Mouse (Mus musculus): ENCODE data around the gene Fam222a. TPM values are rescaled to one million over a fixed set of nuclear protein-coding genes. Genes with fewer than 3 reads are reported as not detected.
A peak's percentile ranks its signal among the peaks of the same experiment; 100 is the strongest.

The Fam222a gene
- polyA plus RNA-seq, 1 experiment from 2014 or later = 0.83 TPM

GRCm38 (mm10) chr5:114552507-114553208 lies 15.2 kb upstream of the Fam222a start:
- no peak for ATAC-seq (replicated peaks; ENCODE audit: extremely low read depth, insufficient read depth, low FRiP score)
- H3K9me3 ChIP-seq (replicated peaks; ENCODE audit: control insufficient read depth, low read length) = peaks cover 5% of the 10 kb centered on the region
- peaks cover 6% of the 10 kb centered on the region; the same call in 1 of the 2 replicates for H3K4me1 ChIP-seq (ENCODE audit: control insufficient read depth, insufficient read depth, low read length)
- WGBS = 59% methylated on average over 13 of the region's 13 CpGs
- no peaks in the 10 kb centered on the region for H3K27me3 ChIP-seq (ENCODE audit: control insufficient read depth, insufficient read depth, low read length)
- no peak overlapping the region for H3K27ac ChIP-seq (ENCODE audit: low read length)
- H3K36me3 ChIP-seq (ENCODE audit: control insufficient read depth, insufficient read depth) = no peaks in the 10 kb centered on the region
- H3K4me2 ChIP-seq (ENCODE audit: low read depth, low read length) = no peak overlapping the region
- no peak overlapping the region for H3K9ac ChIP-seq (ENCODE audit: low read length)
- H3K4me3 ChIP-seq (ENCODE audit: low read length) = no peak overlapping the region

DNA sequence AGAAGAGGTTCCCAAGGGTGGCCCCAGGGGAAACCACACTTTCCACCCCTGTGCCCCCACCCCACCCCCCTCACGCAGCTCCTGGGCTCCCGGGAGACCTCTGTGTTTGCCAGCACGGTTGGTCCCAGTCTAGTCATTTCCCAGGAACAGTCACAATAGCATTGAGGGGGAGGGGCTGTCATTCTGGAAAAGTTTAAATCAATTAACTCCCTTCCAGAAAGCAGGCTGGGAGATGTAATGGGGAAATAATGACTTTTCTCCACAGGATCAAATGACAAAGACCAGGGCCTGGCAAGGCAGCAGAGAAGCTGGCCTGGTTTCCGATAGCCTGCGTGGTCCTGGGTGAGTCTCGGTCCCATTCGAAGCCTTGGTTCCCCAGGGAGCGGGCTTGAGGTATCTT lies 14.1 kb upstream of the Fam222a start:
- no peak overlapping the region for H3K27ac ChIP-seq (ENCODE audit: low read length)
- peaks cover 9% of the 10 kb centered on the region for H3K4me1 ChIP-seq (ENCODE audit: control insufficient read depth, insufficient read depth, low read length)
- no peak for ATAC-seq (replicated peaks; ENCODE audit: extremely low read depth, insufficient read depth, low FRiP score)
- WGBS = 56% methylated on average over 8 of the region's 8 CpGs
- no peaks in the 10 kb centered on the region for H3K27me3 ChIP-seq (ENCODE audit: control insufficient read depth, insufficient read depth, low read length)
- H3K4me3 ChIP-seq (ENCODE audit: low read length) = no peak overlapping the region
- no peaks in the 10 kb centered on the region for H3K36me3 ChIP-seq (ENCODE audit: control insufficient read depth, insufficient read depth)
- peaks cover 5% of the 10 kb centered on the region for H3K9me3 ChIP-seq (replicated peaks; ENCODE audit: control insufficient read depth, low read length)
- H3K4me2 ChIP-seq (ENCODE audit: low read depth, low read length) = no peak overlapping the region
- no peak overlapping the region for H3K9ac ChIP-seq (ENCODE audit: low read length)

GRCm38 (mm10) chr5:114555424-114555823 lies 12.4 kb upstream of the Fam222a start:
- WGBS = 91% methylated on average over 2 of the region's 2 CpGs

DNA sequence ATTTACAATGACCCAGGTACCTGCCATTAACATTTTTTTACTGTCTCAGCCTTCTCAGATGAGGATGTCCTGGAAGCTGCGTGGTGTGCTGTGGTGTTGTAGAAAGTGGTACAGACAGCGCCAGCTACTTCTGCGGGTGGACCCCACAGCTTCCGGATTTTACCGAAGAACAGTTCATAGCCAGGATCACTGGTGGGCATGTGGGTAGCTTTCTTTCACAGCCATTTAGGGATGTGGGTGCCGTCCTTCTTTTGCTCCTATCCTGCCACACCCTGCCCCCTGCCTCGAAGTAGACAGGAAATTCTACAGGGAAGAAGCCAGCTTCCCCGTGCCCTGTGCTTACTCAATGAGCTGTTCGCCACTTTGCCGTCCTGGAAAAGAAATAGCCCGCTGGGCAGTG lies 11.7 kb upstream of the Fam222a start:
- no peaks in the 10 kb centered on the region for H3K36me3 ChIP-seq (ENCODE audit: control insufficient read depth, insufficient read depth)
- no peak overlapping the region for H3K4me3 ChIP-seq (ENCODE audit: low read length)
- no peak overlapping the region for H3K4me2 ChIP-seq (ENCODE audit: low read depth, low read length)
- no peaks in the 10 kb centered on the region for H3K27me3 ChIP-seq (ENCODE audit: control insufficient read depth, insufficient read depth, low read length)
- WGBS = 64% methylated on average over 11 of the region's 11 CpGs
- no peak overlapping the region for H3K9ac ChIP-seq (ENCODE audit: low read length)
- H3K27ac ChIP-seq (ENCODE audit: low read length) = no peak overlapping the region
- peaks cover 5% of the 10 kb centered on the region for H3K4me1 ChIP-seq (ENCODE audit: control insufficient read depth, insufficient read depth, low read length)
- H3K9me3 ChIP-seq (replicated peaks; ENCODE audit: control insufficient read depth, low read length) = peaks cover 7% of the 10 kb centered on the region
- no peak for ATAC-seq (replicated peaks; ENCODE audit: extremely low read depth, insufficient read depth, low FRiP score)

More at GRCm38 (mm10) chr5:114555424-114555823, 12.4 kb upstream of the Fam222a start:
- Histone ChIP-seq H3K27ac (ENCODE audit: low read length) (no peak overlapping the region), H3K4me3 (ENCODE audit: low read length) (no peak overlapping the region), H3K9ac (ENCODE audit: low read length) (no peak overlapping the region), H3K27me3 (ENCODE audit: control insufficient read depth, insufficient read depth, low read length) (no peaks in the 10 kb centered on the region), H3K4me2 (ENCODE audit: low read depth, low read length) (no peak overlapping the region), H3K36me3 (ENCODE audit: control insufficient read depth, insufficient read depth) (no peaks in the 10 kb centered on the region), H3K4me1 (ENCODE audit: control insufficient read depth, insufficient read depth, low read length) (peaks cover 9% of the 10 kb centered on the region), H3K9me3 (replicated peaks; ENCODE audit: control insufficient read depth, low read length) (peaks cover 7% of the 10 kb centered on the region)
- no peak for ATAC-seq (replicated peaks; ENCODE audit: extremely low read depth, insufficient read depth, low FRiP score)

GRCm38 (mm10) chr5:114557765-114558731 lies 9.8 kb upstream of the Fam222a start:
- Histone ChIP-seq H3K36me3 (ENCODE audit: control insufficient read depth, insufficient read depth) (no peaks in the 10 kb centered on the region), H3K4me1 (ENCODE audit: control insufficient read depth, insufficient read depth, low read length) (peaks cover 3% of the 10 kb centered on the region), H3K9ac (ENCODE audit: low read length) (no peak overlapping the region), H3K4me2 (ENCODE audit: low read depth, low read length) (no peak overlapping the region), H3K9me3 (replicated peaks; ENCODE audit: control insufficient read depth, low read length) (peaks cover 7% of the 10 kb centered on the region), H3K4me3 (ENCODE audit: low read length) (no peak overlapping the region), H3K27me3 (ENCODE audit: control insufficient read depth, insufficient read depth, low read length) (no peaks in the 10 kb centered on the region), H3K27ac (ENCODE audit: low read length) (no peak overlapping the region)
- WGBS = 58% methylated on average over 20 of the region's 20 CpGs
- no peak for ATAC-seq (replicated peaks; ENCODE audit: extremely low read depth, insufficient read depth, low FRiP score)

DNA sequence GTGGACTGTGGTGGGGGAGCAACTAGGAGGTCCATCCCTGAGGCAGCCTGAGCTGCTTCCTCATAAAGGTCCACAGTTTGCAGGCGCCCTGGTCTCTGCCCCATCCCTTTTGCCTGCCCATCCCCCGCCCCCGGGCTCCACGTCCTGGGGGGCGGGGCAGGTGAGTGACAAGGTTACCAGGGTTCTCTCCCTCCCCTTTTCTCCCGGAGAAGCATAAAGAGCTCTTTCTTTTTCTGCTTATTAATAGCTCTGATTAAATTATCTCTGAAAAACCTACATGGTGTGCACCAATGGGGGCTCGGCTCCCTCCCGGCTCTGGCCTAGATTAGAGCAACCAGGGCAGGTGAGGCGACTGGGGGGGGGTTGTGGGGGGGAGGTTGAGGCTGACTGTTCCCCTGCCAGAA lies 7.3 kb upstream of the Fam222a start:
- H3K27me3 ChIP-seq (ENCODE audit: control insufficient read depth, insufficient read depth, low read length) = no peaks in the 10 kb centered on the region
- H3K9me3 ChIP-seq (replicated peaks; ENCODE audit: control insufficient read depth, low read length) = peaks cover 7% of the 10 kb centered on the region
- WGBS = 12% methylated on average over 9 of the region's 9 CpGs
- no peak overlapping the region for H3K4me3 ChIP-seq (ENCODE audit: low read length)
- no peak overlapping the region for H3K27ac ChIP-seq (ENCODE audit: low read length)
- H3K36me3 ChIP-seq (ENCODE audit: control insufficient read depth, insufficient read depth) = no peaks in the 10 kb centered on the region
- peaks cover 9% of the 10 kb centered on the region for H3K4me1 ChIP-seq (ENCODE audit: control insufficient read depth, insufficient read depth, low read length)
- H3K4me2 ChIP-seq (ENCODE audit: low read depth, low read length) = peak overlapping the region; percentile 41
- no peak overlapping the region for H3K9ac ChIP-seq (ENCODE audit: low read length)
- ATAC-seq (replicated peaks; ENCODE audit: extremely low read depth, insufficient read depth, low FRiP score) = no peak

DNA sequence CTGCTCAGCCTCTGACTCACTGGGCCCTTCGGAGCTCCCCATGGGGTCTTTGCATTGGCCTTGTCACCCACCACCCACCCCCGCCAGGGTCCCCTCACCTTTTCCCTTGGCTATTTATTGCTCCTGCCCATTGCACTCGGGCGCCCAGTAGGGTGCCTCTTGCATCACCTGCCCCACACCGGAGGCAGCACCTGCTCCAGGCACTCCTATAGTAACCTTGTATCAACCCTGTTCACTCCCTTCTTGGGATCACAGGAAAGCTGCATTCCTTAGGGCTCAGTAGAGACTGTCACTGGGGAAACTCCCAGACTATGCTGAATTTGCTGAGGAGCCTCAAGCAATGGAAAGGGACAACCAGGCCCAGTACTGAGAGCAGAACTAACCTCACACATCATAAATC lies 6.9 kb upstream of the Fam222a start:
- H3K4me2 ChIP-seq (ENCODE audit: low read depth, low read length) = no peak overlapping the region

GRCm38 (mm10) chr5:114563994-114564393 lies 3.8 kb upstream of the Fam222a start:
- H3K9ac ChIP-seq (ENCODE audit: low read length) = no peak overlapping the region
- WGBS = 86% methylated on average over 7 of the region's 7 CpGs
- peaks cover 18% of the 10 kb centered on the region for H3K4me1 ChIP-seq (ENCODE audit: control insufficient read depth, insufficient read depth, low read length)
- peaks cover 7% of the 10 kb centered on the region for H3K9me3 ChIP-seq (replicated peaks; ENCODE audit: control insufficient read depth, low read length)
- H3K36me3 ChIP-seq (ENCODE audit: control insufficient read depth, insufficient read depth) = no peaks in the 10 kb centered on the region
- no peak overlapping the region for H3K4me2 ChIP-seq (ENCODE audit: low read depth, low read length)
- no peak overlapping the region for H3K4me3 ChIP-seq (ENCODE audit: low read length)
- ATAC-seq (replicated peaks; ENCODE audit: extremely low read depth, insufficient read depth, low FRiP score) = no peak
- peaks cover 3% of the 10 kb centered on the region; the same call in 1 of the 2 replicates for H3K27me3 ChIP-seq (ENCODE audit: control insufficient read depth, insufficient read depth, low read length)
- H3K27ac ChIP-seq (ENCODE audit: low read length) = no peak overlapping the region

More for the DNA sequence above, 6.9 kb upstream of the Fam222a start:
- Histone ChIP-seq H3K27me3 (ENCODE audit: control insufficient read depth, insufficient read depth, low read length) (no peaks in the 10 kb centered on the region), H3K9ac (ENCODE audit: low read length) (no peak overlapping the region), H3K9me3 (replicated peaks; ENCODE audit: control insufficient read depth, low read length) (peaks cover 7% of the 10 kb centered on the region), H3K4me1 (ENCODE audit: control insufficient read depth, insufficient read depth, low read length) (peaks cover 12% of the 10 kb centered on the region), H3K27ac (ENCODE audit: low read length) (no peak overlapping the region), H3K36me3 (ENCODE audit: control insufficient read depth, insufficient read depth) (no peaks in the 10 kb centered on the region), H3K4me3 (ENCODE audit: low read length) (no peak overlapping the region)
- no peak for ATAC-seq (replicated peaks; ENCODE audit: extremely low read depth, insufficient read depth, low FRiP score)
- 59% methylated on average over 5 of the region's 5 CpGs for WGBS

DNA sequence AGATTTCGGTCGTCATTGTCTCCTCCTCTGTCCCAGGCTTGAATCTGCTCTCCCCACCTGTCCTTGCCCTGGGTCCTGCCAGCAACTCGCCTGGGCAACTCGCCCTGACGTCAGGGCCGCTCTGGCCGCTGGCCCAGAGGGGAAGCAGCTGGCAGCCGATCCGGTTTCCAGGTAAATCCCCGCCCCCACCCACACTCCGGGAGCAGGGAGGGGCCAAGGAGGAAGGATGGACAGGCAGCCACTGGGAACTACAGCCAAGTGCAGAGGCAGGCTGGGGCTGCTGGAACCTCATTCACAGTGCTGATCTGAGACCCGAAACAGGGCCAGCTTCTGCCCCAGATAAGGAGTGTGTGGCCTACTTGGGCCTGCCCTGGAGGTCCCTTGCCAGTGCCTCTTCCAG lies 2.5 kb upstream of the Fam222a start:
- Histone ChIP-seq H3K4me3 (ENCODE audit: low read length) (no peak overlapping the region), H3K4me2 (ENCODE audit: low read depth, low read length) (peak overlapping the region; percentile 26; the same call in 1 of the 2 replicates), H3K9me3 (replicated peaks; ENCODE audit: control insufficient read depth, low read length) (peaks cover 5% of the 10 kb centered on the region; the same call in 1 of the 2 replicates), H3K27me3 (ENCODE audit: control insufficient read depth, insufficient read depth, low read length) (peaks cover 4% of the 10 kb centered on the region), H3K27ac (ENCODE audit: low read length) (no peak overlapping the region), H3K4me1 (ENCODE audit: control insufficient read depth, insufficient read depth, low read length) (peaks cover 27% of the 10 kb centered on the region), H3K36me3 (ENCODE audit: control insufficient read depth, insufficient read depth) (no peaks in the 10 kb centered on the region), H3K9ac (ENCODE audit: low read length) (no peak overlapping the region)
- no peak for ATAC-seq (replicated peaks; ENCODE audit: extremely low read depth, insufficient read depth, low FRiP score)
- 6% methylated on average over 12 of the region's 12 CpGs for WGBS

Measured in heart, embryonic 16.5 days (tissue).